Mouse (Mus musculus): ENCODE measurements around the gene Sypl2.

DNA sequence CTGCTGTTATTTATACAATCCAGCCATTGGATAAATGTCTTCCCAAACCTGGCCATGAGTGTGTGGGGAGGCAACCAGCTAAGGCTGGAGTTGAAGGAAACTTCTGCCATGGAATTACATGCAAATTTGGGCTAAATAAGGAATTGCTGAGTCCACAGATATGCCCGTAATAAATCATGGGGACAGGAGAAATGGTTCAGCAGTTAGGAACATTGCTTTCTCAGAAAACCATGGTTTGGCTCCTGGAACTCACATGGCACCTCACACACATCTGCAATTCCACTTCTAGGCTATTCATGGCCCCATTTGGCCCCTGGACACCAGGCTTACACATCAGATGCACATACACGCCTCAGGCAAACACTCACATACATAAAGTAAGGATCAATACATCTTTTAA is 1.1 kb upstream of the Sypl2 start:
- TF ChIP-seq CTCF (IDR thresholded peaks at IDR 0.05; ENCODE audit: control insufficient read depth, insufficient read depth, low read length) = no peak
- no peak for TF ChIP-seq POLR2A (IDR thresholded peaks at IDR 0.05; ENCODE audit: borderline replicate concordance, control insufficient read depth, low read depth, low read length)

Data from bone marrow, adult 2 months (tissue).